Mouse (Mus musculus): Measurements from ENCODE around the gene Rad50. TPM values are rescaled to one million over a fixed set of nuclear protein-coding genes. Genes with fewer than 3 reads are reported as not detected.

Rad50 gene
- total RNA-seq (2023), result 9.0 and 9.3 TPM in 2 replicates

GRCm38 (mm10) chr11:53706934-53707717 is at the start of gene Rad50:
Rad50 (minus strand) TSS chr11:53707319.

GRCm38 (mm10) chr11:53720715-53721114 is 13.6 kb upstream of the Rad50 start, which contains the start of gene Il5:
Il5 (plus strand) TSS chr11:53720794.

GRCm38 (mm10) chr11:53634556-53634955 is 72.6 kb downstream of the Rad50 start, which contains the start of gene Il13:
Il13 (minus strand) TSS chr11:53634702.

GRCm38 (mm10) chr11:53618619-53619198 is 88.4 kb downstream of the Rad50 start, which contains the start of gene Il4:
Il4 (minus strand) TSS chr11:53618669.

Other genes starting within 250 kb of the Rad50 start
- gene Gm9837, start 236.8 kb downstream of the Rad50 start, total RNA-seq (2023), result not detected in 2 replicates
- not detected in 2 replicates for gene Gm9945, start 227.2 kb downstream of the Rad50 start, total RNA-seq (2023)
- not detected in 2 replicates for gene Sowaha, start 227.0 kb downstream of the Rad50 start, total RNA-seq (2023)
- 2.0 and 3.2 TPM in 2 replicates for gene Sept8, start 188.1 kb downstream of the Rad50 start, total RNA-seq (2023)
- 2.0 and 2.2 TPM in 2 replicates for gene Kif3a, start 139.9 kb downstream of the Rad50 start, total RNA-seq (2023)
- gene Il4, start 88.7 kb downstream of the Rad50 start, total RNA-seq (2023), result not detected in 2 replicates
- gene Il13, start 72.6 kb downstream of the Rad50 start, total RNA-seq (2023), result not detected in 2 replicates
- not detected in 2 replicates for gene Il5, start 13.5 kb upstream of the Rad50 start, total RNA-seq (2023)
- 167 and 215 TPM in 2 replicates for gene Irf1, start 62.7 kb upstream of the Rad50 start, total RNA-seq (2023)
- not detected in 2 replicates for gene Gm17334, start 65.9 kb upstream of the Rad50 start, total RNA-seq (2023)
- gene Gm12216, start 151.9 kb upstream of the Rad50 start, total RNA-seq (2023), result 0.41 TPM in 1 of 2 replicates, not detected in the other
- gene Slc22a5, start 184.3 kb upstream of the Rad50 start, total RNA-seq (2023), result 5.4 and 6.4 TPM in 2 replicates

Data from neutrophil, adult 65 days (primary cell).